In genomic region chr4:95049884-95050517, GRCm38 (mm10) we compare ENCODE assay signal across 8 mouse cellular contexts. TPM values are rescaled to one million over a fixed set of nuclear protein-coding genes. Genes with fewer than 3 reads are reported as not detected.
DNase-seq lines count a peak whose midpoint lies in the region; ATAC-seq and TF ChIP-seq lines count a peak whose summit lies in the region.

No protein-coding gene starts in this region.

- H3K27me3 ChIP-seq in CH12.LX (replicated peaks), result no peaks in the 10 kb centered on the region
- H3K27me3 ChIP-seq in forebrain, embryonic 16.5 days (replicated peaks; ENCODE audit: control insufficient read depth, insufficient read depth, low read length), result no peaks in the 10 kb centered on the region
- H3K27me3 ChIP-seq in hindbrain, embryonic 10.5 days (ENCODE audit: insufficient read depth, poor library complexity, severe bottlenecking), result no peaks in the 10 kb centered on the region

- ATAC-seq in forebrain, embryonic 16.5 days, result no peak

- under 1% methylated on average over 34 of the region's 34 CpGs for WGBS in forebrain, embryonic 16.5 days
- under 1% methylated on average over 34 of the region's 34 CpGs for WGBS in hindbrain, embryonic 10.5 days

- peaks cover 18% of the 10 kb centered on the region for H3K79me2 ChIP-seq in CH12.LX (replicated peaks; ENCODE audit: control insufficient read depth, extremely low read depth, insufficient read depth, poor library complexity, severe bottlenecking)

- TF ChIP-seq EP300 in CH12.LX (IDR thresholded peaks at IDR 0.05; ENCODE audit: low read length), result no peak

- peak; percentile 34 for TF ChIP-seq RAD21 in CH12.LX (IDR thresholded peaks at IDR 0.05; ENCODE audit: low read depth, low read length)

- TF ChIP-seq CTCF in CH12.LX (conservative IDR thresholded peaks at IDR 0.05 in 1 of 2, IDR thresholded peaks at IDR 0.05 in 1 of 2; ENCODE audit: low read depth in 2 of 2, low read length in 2 of 2), result peak in 1 of 2 experiments; percentile 60; a peak in 2 of 4 replicates

- H3K9ac ChIP-seq in CH12.LX (ENCODE audit: insufficient read depth, low read depth), result peak overlapping the region; percentile 87
- peak overlapping the region; percentile 80 for H3K9ac ChIP-seq in forebrain, embryonic 16.5 days (replicated peaks; ENCODE audit: low read depth, low read length)

- dilution Hi-C loops in CH12.LX (cut with MboI; ENCODE audit: extremely low pct_ligation_motif_present, extremely low pct_unique_long_range_greater_than_20kb, low sequenced_read_pairs), result no loop called here

- peaks cover 0 to 20% of the 10 kb centered on the region in 2 experiments; a peak in 3 of 4 replicates for H3K4me1 ChIP-seq in CH12.LX (ENCODE audit: control insufficient read depth in 1 of 2, insufficient read depth in 2 of 2)
- H3K4me1 ChIP-seq in brown adipose tissue, adult 24 weeks (ENCODE audit: control insufficient read depth, insufficient read depth, insufficient read length, low read length), result no peaks in the 10 kb centered on the region; the same call in 1 of the 2 replicates
- peaks cover 34% of the 10 kb centered on the region for H3K4me1 ChIP-seq in forebrain, embryonic 16.5 days (replicated peaks; ENCODE audit: control insufficient read depth, insufficient read depth, low read length)
- peaks cover 43% of the 10 kb centered on the region for H3K4me1 ChIP-seq in hindbrain, embryonic 10.5 days (replicated peaks)

- H3K36me3 ChIP-seq in CH12.LX (replicated peaks in 1 of 2; ENCODE audit: control insufficient read depth in 1 of 2, insufficient read depth in 1 of 2, low read length in 1 of 2), result peaks cover 0 to 8% of the 10 kb centered on the region in 2 experiments
- no peaks in the 10 kb centered on the region for H3K36me3 ChIP-seq in forebrain, embryonic 16.5 days (ENCODE audit: control insufficient read depth, insufficient read depth)
- H3K36me3 ChIP-seq in hindbrain, embryonic 10.5 days, result no peaks in the 10 kb centered on the region

- no peaks in the 10 kb centered on the region for H3K9me3 ChIP-seq in CH12.LX (replicated peaks; ENCODE audit: low read length)
- no peaks in the 10 kb centered on the region for H3K9me3 ChIP-seq in forebrain, embryonic 16.5 days (ENCODE audit: control insufficient read depth, low read length)
- no peaks in the 10 kb centered on the region for H3K9me3 ChIP-seq in hindbrain, embryonic 10.5 days

- TF ChIP-seq POLR2A in CH12.LX (IDR thresholded peaks at IDR 0.05; ENCODE audit: low read depth, low read length), result no peak

- in situ Hi-C loops in CH12.LX (cut with MboI; ENCODE audit: low pct_ligation_motif_present, low pct_unique_long_range_greater_than_20kb, low sequenced_read_pairs), result loop anchor here (5.0 to 25.0 kb wide), 4 partner anchors 115 to 817 kb away; partner anchors contain the start of gene Fggy

- peak; percentile 67 for DNase-seq in CH12.LX (ENCODE audit: extremely low read depth)
- DNase-seq in hindbrain, embryonic 10.5 days (ENCODE audit: low spot score), result peak; percentile 80
- peak; percentile 70 to 76 for DNase-seq in layer of hippocampus, postnatal 14 days (ENCODE audit: low spot score in 2 of 2)
- peak; percentile 93 for DNase-seq in lung, postnatal 10 days
- peak; percentile 84 for DNase-seq in retina, embryonic 14.5 days (ENCODE audit: low spot score)
- DNase-seq in thymus, postnatal 25 days, result peak; percentile 44

- H3K4me3 ChIP-seq in CH12.LX (replicated peaks in 1 of 3; ENCODE audit: low read depth in 2 of 3, low read length in 2 of 3, poor library complexity in 1 of 3), result peak overlapping the region; percentile 80 to 93 (median 88)
- H3K4me3 ChIP-seq in brown adipose tissue, adult 24 weeks (ENCODE audit: insufficient read depth, low read depth, low read length), result peak overlapping the region; percentile 100
- peak overlapping the region; percentile 80 for H3K4me3 ChIP-seq in forebrain, embryonic 16.5 days (replicated peaks; ENCODE audit: low read length)
- peak overlapping the region; percentile 86 for H3K4me3 ChIP-seq in hindbrain, embryonic 10.5 days

- H3K4me2 ChIP-seq in CH12.LX (ENCODE audit: insufficient read depth, low read depth, poor library complexity, severe bottlenecking), result peak overlapping the region; percentile 76
- peak overlapping the region; percentile 84 for H3K4me2 ChIP-seq in forebrain, embryonic 16.5 days (ENCODE audit: low read length)

- peak overlapping the region; percentile 72; the same call in 1 of the 2 replicates for H3K27ac ChIP-seq in CH12.LX (ENCODE audit: insufficient read depth, low read depth)
- peak overlapping the region; percentile 97 for H3K27ac ChIP-seq in brown adipose tissue, adult 24 weeks (replicated peaks; ENCODE audit: low read depth, low read length)
- H3K27ac ChIP-seq in forebrain, embryonic 16.5 days (ENCODE audit: low read length), result peak overlapping the region; percentile 94
- peak overlapping the region; percentile 96 for H3K27ac ChIP-seq in hindbrain, embryonic 10.5 days

TF ChIP-seq in CH12.LX, 34 proteins besides CTCF, POLR2A, EP300 and RAD21:
- no peak for TF ChIP-seq RCOR1 (conservative IDR thresholded peaks at IDR 0.05; ENCODE audit: low read depth, low read length)
- peak; percentile 65; the same call in 1 of the 2 replicates for TF ChIP-seq SIN3A (IDR thresholded peaks at IDR 0.05; ENCODE audit: low read length)
- TF ChIP-seq TBP (conservative IDR thresholded peaks at IDR 0.05; ENCODE audit: low read depth, low read length), result 0 out of 2 replicates have a peak, but pooled peaks have one; percentile 27
- no peak for TF ChIP-seq IRF4 (IDR thresholded peaks at IDR 0.05; ENCODE audit: low read depth, low read length)
- peak; percentile 80 for TF ChIP-seq ZNF384 (IDR thresholded peaks at IDR 0.05; ENCODE audit: low read depth, low read length)
- no peak for TF ChIP-seq HCFC1 (IDR thresholded peaks at IDR 0.05; ENCODE audit: low read depth, low read length)
- TF ChIP-seq MAX (IDR thresholded peaks at IDR 0.05; ENCODE audit: low read length), result no peak
- TF ChIP-seq GABPA (IDR thresholded peaks at IDR 0.05; ENCODE audit: insufficient replicate concordance, low read depth, low read length), result no peak
- TF ChIP-seq USF2 (conservative IDR thresholded peaks at IDR 0.05; ENCODE audit: low read depth, low read length), result no peak
- TF ChIP-seq SMC3 (IDR thresholded peaks at IDR 0.05; ENCODE audit: low read depth, low read length), result peak; percentile 37
- no peak; the same call in none of the 2 replicates for TF ChIP-seq MXI1 (IDR thresholded peaks at IDR 0.05; ENCODE audit: low read depth, low read length)
- TF ChIP-seq NRF1 (IDR thresholded peaks at IDR 0.05; ENCODE audit: low read depth, low read length), result no peak
- 0 out of 2 replicates have a peak, but pooled peaks have one; percentile 8 for TF ChIP-seq MEF2A (IDR thresholded peaks at IDR 0.05; ENCODE audit: borderline replicate concordance, low read depth, low read length)
- no peak for TF ChIP-seq MAZ (IDR thresholded peaks at IDR 0.05; ENCODE audit: low read depth, low read length)

RNA-seq across cellular contexts. Expression of gene Jun, which starts 2.0 kb away (rescaled TPM):
- total RNA-seq in CH12.LX (2012; rRNA removed) (14.4 and 15.0 TPM in 2 replicates), CH12.LX (2014; rRNA removed) (6.1 and 7.2 TPM in 2 replicates)
- 10.4 and 11.1 TPM in 2 replicates for polyA plus RNA-seq in CH12.LX (2012; ENCODE audit: insufficient read length, low read depth)
- 66.9 and 91.2 TPM in 2 replicates for polyA plus RNA-seq in brown adipose tissue, adult 24 weeks (2012; ENCODE audit: insufficient read depth, insufficient read length, missing spikeins)
- polyA plus RNA-seq in forebrain, embryonic 16.5 days (2015; fragmentation: Nextera tagmentation; extraction: Ambion mirVana), result 72.2 and 80.1 TPM in 2 replicates
- polyA plus RNA-seq in hindbrain, embryonic 10.5 days (2016; fragmentation: Nextera tagmentation; extraction: Ambion mirVana), result 63.7 and 64.6 TPM in 2 replicates
- 10 to 100 TPM; 70.6 to 72.1 TPM for total RNA-seq in layer of hippocampus, postnatal 14 days (2021)
